Mouse (Mus musculus) liver, embryonic 14.5 days (tissue): ENCODE results near the gene Mptx2.

Experiments
- CTCF ChIP-seq: IDR thresholded peaks from 2 replicates; pipeline ENCODE4 v1.5.1; 2016; ENCODE audit warnings: antibody characterized with exemption, low read depth, control low read depth
- EP300 ChIP-seq: IDR thresholded peaks from 2 replicates; pipeline ENCODE4 v1.6.1; 2016; ENCODE audit warnings: antibody characterized with exemption, low read depth

DNA sequence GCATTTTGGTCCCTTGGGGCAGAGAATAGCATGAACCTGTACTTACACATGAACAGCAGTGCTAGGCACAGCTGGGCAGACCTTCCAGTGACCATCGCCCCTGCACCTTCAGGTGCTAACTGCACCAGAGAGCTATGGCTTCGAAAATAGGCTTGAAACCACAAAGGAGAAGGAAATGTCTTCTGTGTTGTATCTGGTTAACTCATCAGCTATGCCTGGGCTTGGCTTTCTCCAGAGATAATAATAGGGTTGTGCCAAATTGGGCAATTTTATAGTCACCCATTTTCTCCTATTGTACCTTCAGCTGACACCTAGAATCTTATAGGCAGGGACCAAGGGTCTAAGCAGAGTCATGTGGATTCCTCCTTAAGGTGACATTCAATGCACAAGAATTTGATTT, 50.5 kb downstream of the Mptx2 start, which contains the start of gene Fcer1a:
- TF ChIP-seq CTCF (no peak), EP300 (no peak)
